Mouse (Mus musculus): ENCODE measurements around the gene Dnajb5.
A peak's percentile ranks its signal among the peaks of the same experiment; 100 is the strongest.
"Not testable (repeated sequence)": the region's sequence is repeated elsewhere in the genome, so short reads cannot be mapped to it uniquely, and the experiment has no call there.

The Dnajb5 gene

DNA sequence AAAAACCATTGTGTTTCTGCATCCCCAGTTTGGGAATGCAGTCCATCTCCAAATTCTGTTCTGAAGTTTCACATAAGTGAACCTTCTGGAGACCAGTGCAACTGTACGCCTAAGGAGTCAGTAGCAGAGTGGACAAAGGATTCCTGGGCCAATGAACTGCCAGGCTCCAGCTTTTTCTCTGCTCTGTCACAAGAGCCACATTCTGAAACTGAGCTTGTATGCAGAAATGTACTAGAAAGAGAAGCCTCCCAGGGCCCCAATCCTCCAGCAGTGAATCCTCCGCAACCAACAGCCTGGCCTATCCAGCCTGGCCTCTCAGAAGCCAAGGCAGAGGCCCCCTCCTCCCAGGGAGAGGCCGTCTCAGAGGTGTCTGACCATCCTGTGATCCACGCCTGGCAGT is 23.3 kb downstream of the Dnajb5 start:
- DNase-seq (ENCODE audit: low spot score), result no peak

DNA sequence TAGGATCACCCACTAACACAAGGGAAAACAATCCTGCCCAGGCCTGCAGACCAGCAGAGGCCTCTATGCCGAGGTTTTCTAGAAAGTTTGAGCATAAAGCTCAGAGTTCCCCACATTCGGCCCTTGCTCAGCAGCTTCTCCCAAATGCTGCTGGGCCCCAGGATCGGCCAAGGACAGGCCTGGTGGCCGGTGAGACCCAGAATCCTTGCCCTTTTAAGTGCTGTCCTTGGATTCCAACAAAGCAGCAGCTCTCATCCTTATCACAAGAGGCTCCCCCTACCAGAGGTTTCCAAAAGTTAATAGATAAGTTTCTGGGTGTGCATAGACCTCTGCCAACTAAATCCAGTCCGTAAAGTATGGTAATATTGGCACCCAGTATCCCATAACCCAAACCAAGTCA is 24.3 kb downstream of the Dnajb5 start:
- no peak for DNase-seq (ENCODE audit: low spot score)

DNA sequence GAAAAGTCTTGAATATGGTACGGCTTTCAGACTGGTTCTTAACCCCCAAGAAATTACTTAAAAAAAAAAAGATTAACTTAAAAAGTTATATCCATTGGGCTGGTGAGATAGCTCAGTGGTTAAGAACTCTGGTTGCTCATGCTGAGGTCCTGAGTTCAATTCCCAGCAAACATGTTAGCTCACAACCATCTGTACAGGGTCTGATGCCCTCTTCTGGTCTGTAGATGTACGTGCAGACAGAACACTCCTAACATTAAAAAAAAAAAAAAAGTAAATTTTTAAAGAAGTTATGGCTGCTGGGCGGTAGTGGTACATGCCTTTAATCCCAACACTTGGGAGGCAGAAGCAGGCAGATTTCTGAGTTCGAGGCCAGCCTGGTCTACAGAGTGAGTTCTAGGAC is 28.4 kb downstream of the Dnajb5 start:
- DNase-seq (ENCODE audit: low spot score), result no peak

DNA sequence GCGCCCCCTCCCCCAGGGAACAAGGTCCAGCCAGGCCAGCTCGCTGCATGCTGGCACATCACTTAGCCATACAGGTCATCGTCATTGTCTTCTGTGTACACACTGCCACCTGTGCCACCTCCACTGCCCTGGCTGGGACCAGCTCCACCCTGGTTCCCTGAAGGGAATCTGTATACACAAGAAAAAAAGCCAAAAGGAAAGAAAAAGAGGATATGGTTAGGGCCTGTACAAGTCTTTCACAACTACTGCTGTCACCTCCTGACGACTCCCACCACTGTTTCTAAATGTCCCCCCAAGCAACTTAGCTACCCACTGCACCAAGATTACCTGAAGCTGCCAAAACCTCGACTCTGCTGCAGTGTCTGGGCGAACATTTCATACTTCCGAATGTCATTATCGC is 30.9 kb downstream of the Dnajb5 start:
- DNase-seq (ENCODE audit: low spot score), result not testable (repeated sequence)

DNA sequence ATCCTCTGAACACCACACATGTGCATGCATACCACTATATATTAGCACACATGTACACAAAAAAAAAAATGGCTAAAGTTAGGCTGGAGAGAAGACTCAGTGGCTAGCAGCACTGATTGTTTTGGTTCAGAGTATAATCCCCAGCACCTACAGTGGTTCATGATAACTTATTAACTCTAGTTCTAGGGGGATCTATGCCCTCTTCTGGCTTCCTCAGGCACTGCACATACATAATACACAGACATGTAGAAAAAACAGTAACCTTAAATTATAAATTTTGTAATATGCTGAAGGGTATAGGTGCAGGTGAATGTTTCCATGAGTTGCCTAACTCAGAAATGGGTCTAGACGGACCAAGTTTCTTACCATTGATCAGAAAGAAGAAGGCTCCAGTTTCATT is 38.7 kb downstream of the Dnajb5 start:
- DNase-seq (ENCODE audit: low spot score), result no peak

DNA sequence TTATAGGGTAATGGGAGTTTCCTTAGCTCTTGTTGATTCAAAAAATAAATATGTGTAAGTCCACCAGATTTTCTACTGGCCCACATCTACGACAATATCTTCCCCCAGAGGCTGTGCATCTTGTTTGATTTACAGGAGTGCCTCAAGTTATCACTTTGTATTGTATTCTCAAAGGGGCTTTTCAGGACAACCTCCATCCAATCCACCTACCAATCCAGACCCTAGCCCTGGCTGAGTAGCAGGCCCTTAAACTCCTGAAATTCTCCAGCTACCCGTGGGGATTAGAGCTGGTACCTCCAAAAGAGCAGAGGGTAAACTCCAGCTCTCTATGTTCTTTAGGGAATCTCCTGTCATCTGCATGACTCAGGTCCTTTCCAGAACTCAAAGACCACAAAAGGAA is 48.4 kb downstream of the Dnajb5 start:
- DNase-seq (ENCODE audit: low spot score), result no peak

DNA sequence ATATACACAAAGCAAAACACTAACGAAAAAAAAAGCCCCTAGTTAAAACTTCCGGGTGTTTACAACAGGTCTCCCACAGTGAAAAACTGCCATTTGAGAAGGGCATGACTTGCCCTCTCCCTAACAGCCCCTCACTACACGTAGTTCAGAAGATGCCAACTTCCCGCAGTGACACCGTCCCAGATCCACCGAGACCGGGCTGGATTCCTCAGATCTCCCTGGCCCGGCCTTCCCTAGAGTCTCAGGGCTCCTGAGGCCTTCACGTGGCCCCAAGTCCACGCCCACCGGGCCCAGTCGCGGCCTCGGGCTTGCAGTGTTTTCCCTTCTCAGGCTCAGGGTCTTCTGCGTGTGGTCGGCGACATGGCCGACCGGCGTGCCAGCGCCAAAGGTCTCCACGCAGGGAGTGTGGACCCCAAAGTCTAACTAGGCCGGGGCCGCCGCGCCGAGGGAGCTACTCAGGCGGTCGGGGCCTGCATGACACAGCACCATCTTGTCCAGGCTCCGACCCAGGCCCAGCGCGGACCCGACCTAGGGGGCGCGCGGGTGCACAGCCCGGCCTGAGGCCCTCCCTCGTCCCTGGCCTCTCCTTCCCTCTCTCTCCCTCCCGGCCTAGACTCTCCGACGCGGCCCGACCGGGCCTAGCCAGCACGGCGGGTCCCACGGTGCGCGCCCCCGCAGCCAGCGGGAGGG is 50.0 kb downstream of the Dnajb5 start:
- peak; percentile 57 for DNase-seq (ENCODE audit: low spot score)

DNA sequence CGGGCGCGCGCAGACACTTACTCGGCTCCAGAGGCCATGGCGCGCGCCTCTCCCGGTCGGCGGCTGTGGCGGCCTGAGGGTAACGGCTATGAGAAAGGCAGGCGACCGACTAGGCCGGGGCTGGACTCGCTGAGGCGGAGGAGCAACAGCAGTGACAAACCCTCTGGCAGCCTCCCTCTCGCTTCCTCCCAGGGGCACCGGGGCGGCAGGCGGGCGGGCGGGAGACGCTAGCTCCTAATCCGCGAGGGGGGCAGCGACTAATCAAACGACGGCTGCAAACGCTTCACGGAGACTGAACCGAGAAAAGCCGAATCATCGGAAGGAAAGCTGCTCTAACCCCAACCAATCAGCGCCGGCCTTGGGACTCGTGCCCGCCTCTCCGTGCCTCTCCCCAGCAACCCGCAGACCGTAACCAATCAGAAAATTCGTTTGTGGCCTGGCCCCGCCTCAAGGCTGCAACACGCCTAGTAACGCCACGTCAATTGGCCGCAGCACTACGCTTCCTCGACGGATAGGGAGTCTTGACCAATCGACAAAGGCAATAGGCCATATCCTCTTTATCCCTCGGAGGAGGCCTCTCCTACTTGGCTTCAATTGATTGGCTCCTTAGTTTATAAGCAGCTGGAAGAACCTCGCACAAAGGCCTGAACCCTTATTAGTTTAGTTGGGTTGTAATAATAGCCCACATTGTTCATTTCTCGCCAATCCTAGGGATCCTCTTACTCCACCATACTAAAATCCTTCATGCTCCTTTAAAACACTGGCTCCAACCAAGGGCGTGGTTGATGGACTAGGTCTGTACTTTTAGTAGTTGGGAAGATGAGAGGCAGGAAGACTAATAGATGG is 50.8 kb downstream of the Dnajb5 start, which contains the start of gene Vcp:
TSS of gene Vcp (minus strand) at position 367 of the 846 bp plus-strand sequence.
- peak; percentile 99 for DNase-seq (ENCODE audit: low spot score)

DNA sequence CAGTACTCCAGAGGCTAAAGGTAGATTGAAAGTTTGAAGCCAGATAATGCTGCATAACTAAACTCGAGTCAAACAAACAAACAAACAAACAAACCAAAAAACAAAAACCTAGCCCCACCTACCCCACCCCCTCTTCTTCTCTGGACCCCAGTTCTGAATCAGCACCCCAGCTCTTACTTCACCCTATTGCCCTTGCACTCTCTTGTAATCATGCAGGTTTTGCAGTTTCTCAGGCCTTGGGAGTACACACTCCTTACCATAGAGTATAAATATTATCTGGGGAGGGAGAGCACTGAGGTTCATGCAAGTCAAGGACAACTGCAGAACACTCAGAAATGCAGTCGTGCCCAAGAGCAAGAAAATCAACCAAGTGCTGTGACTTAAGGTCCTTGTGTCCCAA is 51.7 kb downstream of the Dnajb5 start:
- DNase-seq (ENCODE audit: low spot score), result no peak

DNA sequence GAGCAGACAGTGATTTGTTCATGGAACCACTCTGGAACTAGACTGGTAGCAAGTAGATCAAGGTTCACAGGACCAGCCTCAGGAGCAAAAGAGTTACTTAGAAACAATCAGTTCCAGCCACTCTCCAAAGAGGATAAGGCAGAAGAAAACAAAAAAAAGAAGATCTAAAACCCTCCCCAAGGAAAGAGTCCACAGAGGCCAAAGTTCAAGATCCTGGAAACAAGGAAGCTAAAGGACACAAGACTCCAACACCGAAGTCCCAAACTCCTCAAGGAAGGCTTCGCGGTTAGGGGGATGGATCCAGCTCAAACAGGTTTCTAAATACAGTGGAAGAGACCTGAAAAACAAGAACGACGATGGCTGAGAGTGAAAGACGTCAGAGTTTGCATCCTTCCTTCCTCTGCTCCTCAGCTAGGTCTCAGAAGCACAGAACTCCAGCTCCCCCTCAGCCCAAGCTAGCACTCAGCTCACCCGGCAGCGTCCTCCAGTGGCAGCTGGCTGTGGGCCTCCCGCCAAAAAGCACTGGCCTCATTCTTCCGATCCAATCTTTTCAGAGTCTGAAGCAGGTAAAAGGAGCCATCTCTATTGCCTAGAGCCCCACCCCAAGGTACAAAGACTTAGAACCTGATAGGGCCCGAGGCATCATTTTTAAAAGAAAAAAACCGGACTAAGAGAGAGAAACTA is 53.3 kb downstream of the Dnajb5 start:
- DNase-seq (ENCODE audit: low spot score), result no peak

DNA sequence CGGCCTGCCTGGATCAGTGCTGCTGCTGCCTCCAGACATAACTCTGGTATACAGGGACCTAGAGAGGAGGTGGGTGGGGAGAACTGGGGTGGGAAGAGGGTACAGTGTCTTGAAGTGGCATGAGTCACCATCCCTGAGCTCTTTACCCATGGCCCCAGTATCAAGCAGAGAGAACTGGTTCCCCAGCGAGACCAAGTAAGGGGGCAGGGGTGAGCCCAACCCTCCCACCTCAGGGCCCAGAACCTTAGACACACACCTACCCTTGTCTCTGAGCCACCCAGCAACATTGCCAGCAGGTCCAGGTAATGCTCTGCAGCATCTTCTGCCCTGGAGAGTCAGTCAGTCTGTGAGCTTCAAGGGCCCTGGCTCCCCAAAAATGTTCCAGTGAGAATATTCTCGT is 55.3 kb downstream of the Dnajb5 start:
- no peak for DNase-seq (ENCODE audit: low spot score)

DNA sequence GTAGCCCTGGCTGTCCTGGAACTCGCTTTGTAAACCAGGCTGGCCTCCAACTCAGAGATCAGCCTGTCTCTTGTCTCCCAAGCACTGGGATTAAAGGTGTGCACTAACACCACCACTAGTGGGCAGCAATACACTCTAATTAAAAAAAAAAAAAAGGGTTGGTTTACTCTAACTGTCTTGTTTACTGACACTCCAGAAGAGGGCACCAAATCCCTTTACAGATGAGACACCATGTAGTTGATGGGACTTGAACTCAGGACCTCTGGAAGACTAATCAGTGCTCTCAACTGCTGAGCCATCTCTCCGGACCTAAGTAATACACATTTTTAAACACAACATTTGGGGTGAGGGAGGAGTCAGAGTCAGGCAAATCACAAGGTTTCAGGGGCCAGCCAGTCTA is 56.2 kb downstream of the Dnajb5 start:
- DNase-seq (ENCODE audit: low spot score), result no peak
